Mouse (Mus musculus) heart, postnatal 0 days (tissue): ENCODE measurements at regions not wholly inside any gene's neighbourhood (a gene's known extent, or its start where the extent isn't known, plus 50 kb on each side); places are given as distances from the start of the nearest gene placed in this dataset.

Source experiments
- CTCF ChIP-seq: IDR thresholded peaks from 2 replicates; pipeline ENCODE4 v1.5.1; 2016; ENCODE audit warnings: antibody characterized with exemption, control low read depth, low read depth
- EP300 ChIP-seq: IDR thresholded peaks from 2 replicates; pipeline ENCODE4 v1.6.1; 2016; ENCODE audit warnings: antibody characterized with exemption, low read depth

GRCm38 (mm10) chr17:40384567-40384966, 65.6 kb upstream of the Crisp1 start:
- no peak for TF ChIP-seq CTCF
- TF ChIP-seq EP300: no peak
